Mouse (Mus musculus) neural tube, embryonic 14.5 days (tissue): ENCODE data around the gene Rab12. TPM values are rescaled to one million over a fixed set of nuclear protein-coding genes. Genes with fewer than 3 reads are reported as not detected.
A peak's percentile ranks its signal among the peaks of the same experiment; 100 is the strongest.

Experiments used
- ATAC-seq: fragments of 200-750 bp; cut with Nextera tagmentation; 2 replicates; pipeline ENCODE4 v1.8.0; 2017; ENCODE audit warnings: low read depth, mild to moderate bottlenecking, moderate TSS enrichment, moderate library complexity
- H3K27ac ChIP-seq: fragments of 300-500 bp; sonication (generic); 2 replicates; pipeline ENCODE4 v1.5.1; 2014; ENCODE audit warnings: low read depth, mild to moderate bottlenecking, control low read depth, low read length, moderate library complexity, mixed read lengths
- H3K27me3 ChIP-seq: fragments of 300-500 bp; sonication (generic); 2 replicates; pipeline ENCODE4 v1.6.1; 2014; ENCODE audit warnings: low read length; ENCODE audit not compliant: control insufficient read depth, insufficient read depth
- H3K36me3 ChIP-seq: fragments of 300-500 bp; sonication (generic); 2 replicates; pipeline ENCODE4 v1.6.1; 2014; ENCODE audit warnings: low read length, mixed read lengths; ENCODE audit not compliant: control insufficient read depth, insufficient read depth
- H3K4me1 ChIP-seq: fragments of 300-500 bp; sonication (generic); 2 replicates; pipeline ENCODE4 v1.6.1; 2014; ENCODE audit warnings: low read length; ENCODE audit not compliant: control insufficient read depth, insufficient read depth
- H3K4me2 ChIP-seq: fragments of 300-500 bp; sonication (generic); 2 replicates; pipeline ENCODE4 v1.6.1; 2014; ENCODE audit warnings: mild to moderate bottlenecking, low read depth, low read length, control low read depth
- H3K4me3 ChIP-seq: fragments of 300-500 bp; sonication (generic); 2 replicates; pipeline ENCODE4 v1.5.1; 2014; ENCODE audit warnings: low read depth, low read length, control low read depth, mixed read lengths
- H3K9ac ChIP-seq: fragments of 300-500 bp; sonication (generic); replicated peaks from 2 replicates; pipeline ENCODE4 v1.6.1; 2014; ENCODE audit warnings: low read depth, mild to moderate bottlenecking, control low read depth, low read length, mixed read lengths
- H3K9me3 ChIP-seq: fragments of 300-500 bp; sonication (generic); 2 replicates; pipeline ENCODE4 v1.6.1; 2016; ENCODE audit warnings: low read length; ENCODE audit not compliant: control insufficient read depth
- WGBS: fragments of 180-500 bp; shearing (Covaris S2); extraction: QIAGEN DNeasy Blood & Tissue Kit; methylation state at CpG from one replicate; pipeline ENCODE4 v1.1.7; 2014; 5-methylcytosine and 5-hydroxymethylcytosine counted together
- polyA plus RNA-seq: library from polyadenylated mRNA; unstranded; fragments of >200 nt; fragmentation: Nextera tagmentation; extraction: Ambion mirVana; gene quantifications from 2 replicates; pipeline ENCODE4 v1.2.1, GENCODE M21; 2014

The Rab12 gene
- polyA plus RNA-seq, 1 experiment from 2014 or later = 100 TPM

GRCm38 (mm10) chr17:66504964-66505363 is 14.6 kb downstream of the Rab12 start:
- whole genome bisulfite sequencing = 72% methylated on average over 8 of the region's 8 CpGs
- ATAC-seq = no peak

GRCm38 (mm10) chr17:66504248-66504647 is 15.3 kb downstream of the Rab12 start:
- WGBS = 94% methylated on average over 2 of the region's 2 CpGs
- peaks cover 30% of the 10 kb centered on the region for H3K36me3 ChIP-seq
- no peaks in the 10 kb centered on the region for H3K27me3 ChIP-seq
- no peaks in the 10 kb centered on the region for H3K9me3 ChIP-seq
- no peak overlapping the region for H3K27ac ChIP-seq
- no peak overlapping the region for H3K9ac ChIP-seq
- no peak overlapping the region for H3K4me2 ChIP-seq
- no peak overlapping the region for H3K4me3 ChIP-seq
- no peak for ATAC-seq
- H3K4me1 ChIP-seq = 0 out of 2 replicates have a peak, but pooled peaks cover 4% of the 10 kb centered on the region

More at GRCm38 (mm10) chr17:66504964-66505363, 14.6 kb downstream of the Rab12 start:
- H3K27me3 ChIP-seq = no peaks in the 10 kb centered on the region
- H3K4me2 ChIP-seq = no peak overlapping the region
- H3K9ac ChIP-seq = no peak overlapping the region
- H3K36me3 ChIP-seq = peaks cover 25% of the 10 kb centered on the region
- H3K4me1 ChIP-seq = 0 out of 2 replicates have a peak, but pooled peaks cover 4% of the 10 kb centered on the region
- H3K4me3 ChIP-seq = no peak overlapping the region
- no peaks in the 10 kb centered on the region for H3K9me3 ChIP-seq
- peak overlapping the region; percentile 28; the same call in 1 of the 2 replicates for H3K27ac ChIP-seq

- 84% methylated on average over 9 of the region's 9 CpGs for WGBS
- H3K36me3 ChIP-seq = peaks cover 35% of the 10 kb centered on the region
- H3K27ac ChIP-seq = no peak overlapping the region
- H3K27me3 ChIP-seq = no peaks in the 10 kb centered on the region
- H3K9ac ChIP-seq = no peak overlapping the region
- no peaks in the 10 kb centered on the region for H3K9me3 ChIP-seq
- H3K4me2 ChIP-seq = no peak overlapping the region
- no peak for ATAC-seq
- no peak overlapping the region for H3K4me3 ChIP-seq
- 0 out of 2 replicates have a peak, but pooled peaks cover 4% of the 10 kb centered on the region for H3K4me1 ChIP-seq
Observed at GRCm38 (mm10) chr17:66503466-66503865, 16.1 kb downstream of the Rab12 start.

- Histone ChIP-seq H3K9ac (no peak overlapping the region), H3K36me3 (peaks cover 37% of the 10 kb centered on the region), H3K27ac (no peak overlapping the region), H3K4me3 (no peak overlapping the region), H3K9me3 (no peaks in the 10 kb centered on the region), H3K27me3 (no peaks in the 10 kb centered on the region), H3K4me1 (0 out of 2 replicates have a peak, but pooled peaks cover 4% of the 10 kb centered on the region), H3K4me2 (no peak overlapping the region)
- ATAC-seq = no peak
- 87% methylated on average over 6 of the region's 6 CpGs for WGBS
Observed at GRCm38 (mm10) chr17:66502865-66503264, 16.7 kb downstream of the Rab12 start.

- ATAC-seq = no peak
- Histone ChIP-seq H3K4me2 (no peak overlapping the region), H3K9ac (no peak overlapping the region), H3K36me3 (peaks cover 46% of the 10 kb centered on the region), H3K9me3 (no peaks in the 10 kb centered on the region), H3K27me3 (no peaks in the 10 kb centered on the region), H3K4me1 (0 out of 2 replicates have a peak, but pooled peaks cover 4% of the 10 kb centered on the region), H3K4me3 (no peak overlapping the region), H3K27ac (no peak overlapping the region)
- WGBS = 94% methylated on average over 7 of the region's 14 CpGs
Observed at GRCm38 (mm10) chr17:66498598-66498997, 20.9 kb downstream of the Rab12 start.

GRCm38 (mm10) chr17:66496589-66496988 is 22.9 kb downstream of the Rab12 start:
- Histone ChIP-seq H3K4me2 (no peak overlapping the region), H3K4me1 (no peaks in the 10 kb centered on the region), H3K27ac (no peak overlapping the region), H3K9ac (no peak overlapping the region), H3K4me3 (no peak overlapping the region), H3K27me3 (no peaks in the 10 kb centered on the region), H3K36me3 (peaks cover 44% of the 10 kb centered on the region), H3K9me3 (no peaks in the 10 kb centered on the region)
- no peak for ATAC-seq
- 93% methylated on average over 9 of the region's 9 CpGs for WGBS

- Histone ChIP-seq H3K9me3 (no peaks in the 10 kb centered on the region), H3K27ac (no peak overlapping the region), H3K4me2 (no peak overlapping the region), H3K36me3 (peaks cover 13% of the 10 kb centered on the region), H3K9ac (no peak overlapping the region), H3K4me3 (no peak overlapping the region), H3K4me1 (no peaks in the 10 kb centered on the region), H3K27me3 (no peaks in the 10 kb centered on the region)
- peak; percentile 63 for ATAC-seq
- WGBS = 46% methylated on average over 10 of the region's 10 CpGs
Observed at GRCm38 (mm10) chr17:66490022-66490601, 29.4 kb downstream of the Rab12 start.

- Histone ChIP-seq H3K9me3 (no peaks in the 10 kb centered on the region), H3K4me1 (no peaks in the 10 kb centered on the region), H3K27me3 (no peaks in the 10 kb centered on the region), H3K4me2 (no peak overlapping the region), H3K36me3 (no peaks in the 10 kb centered on the region), H3K9ac (no peak overlapping the region), H3K4me3 (no peak overlapping the region), H3K27ac (no peak overlapping the region)
- 89% methylated on average over 6 of the region's 6 CpGs for WGBS
- no peak for ATAC-seq
Observed at GRCm38 (mm10) chr17:66486576-66486975, 33.0 kb downstream of the Rab12 start.

GRCm38 (mm10) chr17:66485742-66486141 is 33.8 kb downstream of the Rab12 start:
- no peak overlapping the region for H3K4me3 ChIP-seq
- no peak overlapping the region for H3K9ac ChIP-seq
- no peak overlapping the region for H3K4me2 ChIP-seq
- no peaks in the 10 kb centered on the region for H3K9me3 ChIP-seq
- no peak overlapping the region for H3K27ac ChIP-seq
- peak; percentile 25; the same call in 1 of the 2 replicates for ATAC-seq
- WGBS = 8% methylated on average over 11 of the region's 11 CpGs
- H3K27me3 ChIP-seq = no peaks in the 10 kb centered on the region
- peaks cover 3% of the 10 kb centered on the region; the same call in 1 of the 2 replicates for H3K4me1 ChIP-seq
- no peaks in the 10 kb centered on the region for H3K36me3 ChIP-seq
